Mouse (Mus musculus): ENCODE results near the gene Fubp3.
"Not testable (repeated sequence)": the region's sequence is repeated elsewhere in the genome, so short reads cannot be mapped to it uniquely, and the experiment has no call there.

Gene Fubp3

DNA sequence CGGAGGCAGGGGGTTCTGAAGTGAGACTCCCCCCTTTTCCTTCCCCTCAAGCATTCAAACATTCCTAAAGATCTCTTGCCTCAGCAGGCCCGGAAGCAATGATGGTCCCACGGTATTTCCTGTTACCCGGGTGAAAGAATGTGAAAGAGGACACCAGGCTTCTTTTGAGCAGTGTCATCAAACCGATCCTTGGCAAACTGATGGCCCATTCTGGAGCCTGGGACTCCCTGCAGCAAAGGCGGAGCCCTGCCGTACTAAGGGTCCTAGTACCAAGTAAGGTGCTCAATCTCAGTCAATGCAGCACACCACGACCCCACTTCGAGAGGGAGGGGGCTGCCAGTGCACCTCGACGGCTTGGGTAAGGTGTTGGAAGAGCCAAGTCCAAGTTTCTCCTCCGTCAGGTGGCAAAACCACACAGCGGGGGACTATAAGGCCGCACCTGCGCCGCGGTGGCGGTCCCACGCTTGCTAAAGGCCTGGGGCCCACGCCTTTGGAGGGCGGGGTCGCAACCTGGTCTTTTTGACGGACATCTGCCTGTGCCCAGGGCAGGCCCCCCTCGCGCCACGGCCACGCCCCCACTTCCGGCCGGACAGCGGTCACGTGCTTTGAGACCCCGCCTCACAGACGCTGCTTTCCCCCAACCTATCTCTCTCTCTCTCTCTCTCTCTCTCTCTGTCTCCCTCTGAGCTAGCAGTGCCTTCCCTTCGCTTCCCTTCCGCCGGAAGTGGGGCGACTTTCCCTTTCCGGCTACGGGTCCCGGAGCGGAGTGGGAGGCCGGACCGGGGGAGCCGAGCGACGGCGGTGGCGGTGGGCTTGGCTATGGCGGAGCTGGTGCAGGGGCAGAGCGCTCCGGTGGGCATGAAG, at the start of gene Fubp3:
Gene Fubp3 (plus strand): TSS at position 601 of the 864 bp plus-strand sequence.
- DNase-seq = peak; percentile 94 to 96

DNA sequence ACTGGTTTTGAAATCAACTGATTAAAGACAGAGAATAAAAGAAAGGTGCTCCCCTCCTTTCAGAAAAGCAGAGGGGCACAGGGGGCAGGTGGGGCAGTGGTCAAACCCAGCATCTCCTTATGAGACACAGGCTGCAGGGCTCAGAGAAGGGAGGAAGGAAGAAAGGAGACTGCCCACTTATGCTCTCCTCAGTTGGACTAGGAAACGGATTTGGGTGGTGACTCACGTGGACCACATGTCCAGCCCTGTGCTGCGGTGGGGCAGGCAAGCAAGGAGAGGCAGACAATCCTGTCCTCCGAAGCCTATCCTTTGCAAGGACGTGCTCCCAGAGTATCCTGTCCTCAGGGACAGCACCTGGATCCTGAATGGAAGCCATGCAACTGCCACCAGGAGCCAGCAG, 47.8 kb upstream of the Fubp3 start:
- no peak for DNase-seq

DNA sequence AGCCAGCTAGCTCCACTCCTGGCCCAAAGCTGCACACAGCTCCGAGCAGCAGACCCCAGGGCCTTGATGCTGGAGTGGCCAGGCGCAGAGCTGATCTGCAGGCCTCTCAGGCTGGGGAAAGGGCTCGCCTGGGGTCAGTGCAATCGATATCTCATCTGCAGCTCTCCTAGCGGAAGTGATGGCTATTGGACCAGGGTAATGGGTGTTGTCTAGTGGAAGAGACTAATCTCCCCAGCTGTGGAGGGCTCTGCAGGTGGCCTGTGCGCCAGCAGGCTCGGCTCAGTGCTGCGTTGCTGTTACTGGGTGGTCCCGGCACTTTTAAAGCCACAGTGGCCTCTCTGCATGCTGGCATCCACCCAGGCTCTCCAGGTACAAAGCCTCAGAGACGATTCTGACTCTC, 46.7 kb upstream of the Fubp3 start:
- DNase-seq = no peak

DNA sequence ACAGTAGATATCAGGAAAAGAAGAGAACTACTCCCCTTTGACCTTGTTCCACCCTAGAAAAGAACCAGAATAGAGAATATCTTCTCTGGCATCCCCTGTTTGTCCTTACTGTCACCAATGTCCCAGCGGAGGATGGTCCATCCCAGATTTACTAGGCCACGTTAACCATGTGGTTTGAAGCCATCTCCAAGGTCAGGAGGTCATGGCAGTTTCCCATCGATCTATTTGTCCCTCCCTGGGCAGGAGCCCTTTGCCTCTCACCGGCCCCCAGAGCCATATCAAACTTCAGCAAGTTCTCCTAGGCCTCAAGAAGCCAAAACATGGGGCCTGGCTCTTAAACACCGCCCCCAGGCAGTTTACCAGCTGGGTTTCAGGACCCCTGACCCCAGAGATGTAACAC, 42.2 kb upstream of the Fubp3 start:
- no peak for DNase-seq

DNA sequence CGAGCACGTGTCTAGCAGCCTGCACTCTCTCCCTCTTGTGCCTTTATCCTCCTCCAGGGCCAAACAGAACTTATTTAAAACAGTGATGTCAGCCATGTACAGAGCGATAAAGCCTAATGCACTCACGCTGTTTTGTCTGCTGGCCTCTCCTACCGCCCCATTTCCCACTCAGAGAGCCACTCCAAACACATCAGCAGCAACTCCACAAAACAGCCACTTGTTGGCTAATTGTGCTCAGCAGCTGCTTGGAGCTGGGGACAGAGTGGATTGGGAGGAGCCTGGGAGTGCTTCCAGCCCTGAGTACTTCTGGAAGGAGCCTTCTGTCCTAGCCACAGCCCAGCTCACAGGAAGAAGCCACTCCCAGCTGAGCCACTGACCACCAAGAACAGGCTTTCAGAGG, 35.4 kb upstream of the Fubp3 start:
- DNase-seq = no peak

DNA sequence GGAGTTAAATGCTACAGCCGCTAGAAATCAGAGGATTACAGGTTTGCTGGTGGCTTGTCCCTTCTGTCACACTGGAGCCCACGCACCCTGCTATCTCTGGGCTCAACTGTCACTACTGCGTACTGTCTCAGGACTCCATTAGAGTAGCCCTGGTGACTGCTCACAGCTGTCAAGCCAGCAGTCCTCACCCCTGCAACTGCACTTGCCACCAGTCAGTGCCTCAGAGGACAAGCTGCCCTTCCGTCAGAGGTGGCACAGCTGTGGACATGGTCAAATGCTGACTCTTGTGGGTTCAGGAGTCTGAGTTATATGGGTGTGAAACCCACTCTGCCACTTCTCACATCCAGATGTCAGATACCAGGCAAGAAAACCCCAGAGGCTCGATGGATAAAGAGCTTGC, 33.7 kb upstream of the Fubp3 start:
- no peak for DNase-seq

DNA sequence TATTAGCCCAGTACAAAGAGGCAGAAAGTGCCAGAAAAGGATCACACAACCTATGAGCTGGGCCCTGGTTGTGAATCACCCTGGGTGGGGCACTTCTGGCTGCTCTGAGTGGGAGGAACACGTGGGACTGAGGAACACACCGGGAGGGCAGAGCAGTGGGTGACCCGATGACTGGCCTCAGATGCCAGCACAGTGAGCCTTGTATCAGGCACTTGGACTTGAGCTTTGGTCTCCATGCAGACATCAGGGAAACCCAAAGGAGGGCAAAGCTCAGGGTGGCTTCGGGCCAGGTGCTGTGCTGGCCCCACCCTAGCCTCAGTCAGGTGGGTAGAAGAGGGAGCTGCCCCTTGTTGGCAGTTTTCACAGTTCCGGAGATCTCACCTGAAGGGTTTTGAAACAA, 30.9 kb upstream of the Fubp3 start:
- DNase-seq = no peak

DNA sequence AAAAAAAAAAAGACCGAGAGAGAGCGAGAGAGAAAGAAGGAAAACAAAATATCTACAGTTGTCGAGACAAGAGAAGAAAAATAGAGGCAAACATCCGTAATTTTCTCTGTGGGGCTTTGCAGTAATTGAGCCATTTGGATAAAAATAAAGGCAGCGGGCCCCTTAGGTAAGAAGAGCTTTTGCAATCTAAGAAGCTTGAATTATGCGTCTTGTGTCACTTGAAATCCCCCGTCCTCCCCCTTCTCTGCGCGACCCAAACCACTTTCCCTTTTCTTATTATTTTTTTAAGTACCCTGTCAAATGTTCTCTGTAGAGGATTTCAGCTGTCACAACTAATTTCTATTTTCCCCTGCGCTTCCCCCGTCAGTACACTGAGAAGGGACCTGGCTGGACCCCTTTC, 24.7 kb upstream of the Fubp3 start:
- no peak for DNase-seq

DNA sequence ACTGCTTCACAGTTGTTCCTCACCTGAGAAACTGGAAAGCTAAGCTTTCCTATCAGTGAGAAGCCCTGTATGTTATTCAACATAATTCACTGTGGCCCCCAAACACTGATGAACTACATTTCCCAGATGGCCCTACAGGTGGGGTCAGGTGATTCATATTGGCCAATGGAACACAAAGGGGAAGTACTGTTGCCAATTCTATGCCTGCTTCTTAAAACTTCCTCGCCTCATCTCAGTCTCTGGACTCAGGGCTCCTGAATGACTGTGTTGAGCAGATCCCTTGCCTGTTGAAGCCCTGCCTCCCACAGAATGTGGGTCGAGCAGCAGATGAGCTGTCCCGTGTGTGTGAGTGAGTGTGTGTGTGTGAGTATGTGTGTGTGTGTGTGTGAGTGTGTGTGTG, 21.9 kb upstream of the Fubp3 start:
- DNase-seq = no peak

DNA sequence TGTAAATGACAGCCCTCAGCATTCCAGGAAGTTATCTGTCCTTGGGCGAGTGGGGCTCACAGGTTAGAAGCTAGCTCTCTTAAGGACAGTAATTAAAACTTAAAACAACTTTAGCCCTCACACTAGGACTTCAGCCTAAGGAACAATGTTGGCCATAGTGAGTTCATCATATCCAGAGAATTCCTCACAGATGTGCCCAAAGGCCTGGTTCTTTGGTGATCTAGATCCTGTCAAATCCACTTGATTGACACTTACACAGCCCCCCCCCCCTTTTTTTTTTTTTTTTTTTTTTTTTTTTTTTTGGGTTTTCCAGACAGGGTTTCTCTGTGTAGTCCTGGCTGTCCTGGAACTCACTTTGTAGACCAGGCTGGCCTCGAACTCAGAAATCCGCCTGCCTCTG, 21.1 kb upstream of the Fubp3 start:
- not testable (repeated sequence) for DNase-seq

DNA sequence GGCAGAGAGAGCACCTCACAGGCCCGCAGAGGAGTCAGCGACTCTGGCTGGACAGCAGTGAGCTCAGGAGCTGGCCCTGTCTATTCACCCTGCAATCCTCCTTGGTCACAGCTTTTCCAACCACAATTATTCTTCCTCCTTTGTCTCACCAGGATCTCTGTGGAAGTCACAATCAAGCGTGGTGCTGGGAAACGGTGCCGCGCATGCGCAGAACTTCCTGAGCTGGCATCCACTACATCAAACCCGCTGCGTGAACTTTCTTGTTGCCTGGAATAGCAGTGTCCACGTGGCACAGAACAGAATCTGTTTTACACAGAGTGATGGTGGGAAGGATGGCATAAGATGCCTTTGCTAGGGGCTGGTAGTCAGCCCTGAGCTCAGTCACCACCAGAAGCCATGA, 20.5 kb upstream of the Fubp3 start:
- no peak for DNase-seq

DNA sequence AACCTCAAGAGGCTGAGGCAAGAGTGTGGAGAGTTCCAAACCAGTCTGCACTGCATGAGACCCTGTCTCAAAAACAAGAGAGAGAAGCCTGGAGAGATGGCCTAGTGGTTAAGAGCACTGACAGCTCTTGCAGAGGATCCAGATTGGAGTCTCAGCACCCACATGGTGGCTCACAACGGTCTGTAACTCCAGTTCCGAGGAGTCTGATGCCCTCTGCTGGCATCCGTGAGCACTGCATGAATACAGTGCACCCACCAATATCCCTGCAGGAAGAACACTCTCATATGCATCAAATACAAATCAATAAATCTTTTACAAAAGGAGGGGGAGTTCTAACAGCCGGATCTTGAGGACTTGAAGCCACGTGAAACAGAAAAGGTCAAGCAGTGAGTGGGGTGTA, 17.8 kb upstream of the Fubp3 start:
- DNase-seq = no peak

DNA sequence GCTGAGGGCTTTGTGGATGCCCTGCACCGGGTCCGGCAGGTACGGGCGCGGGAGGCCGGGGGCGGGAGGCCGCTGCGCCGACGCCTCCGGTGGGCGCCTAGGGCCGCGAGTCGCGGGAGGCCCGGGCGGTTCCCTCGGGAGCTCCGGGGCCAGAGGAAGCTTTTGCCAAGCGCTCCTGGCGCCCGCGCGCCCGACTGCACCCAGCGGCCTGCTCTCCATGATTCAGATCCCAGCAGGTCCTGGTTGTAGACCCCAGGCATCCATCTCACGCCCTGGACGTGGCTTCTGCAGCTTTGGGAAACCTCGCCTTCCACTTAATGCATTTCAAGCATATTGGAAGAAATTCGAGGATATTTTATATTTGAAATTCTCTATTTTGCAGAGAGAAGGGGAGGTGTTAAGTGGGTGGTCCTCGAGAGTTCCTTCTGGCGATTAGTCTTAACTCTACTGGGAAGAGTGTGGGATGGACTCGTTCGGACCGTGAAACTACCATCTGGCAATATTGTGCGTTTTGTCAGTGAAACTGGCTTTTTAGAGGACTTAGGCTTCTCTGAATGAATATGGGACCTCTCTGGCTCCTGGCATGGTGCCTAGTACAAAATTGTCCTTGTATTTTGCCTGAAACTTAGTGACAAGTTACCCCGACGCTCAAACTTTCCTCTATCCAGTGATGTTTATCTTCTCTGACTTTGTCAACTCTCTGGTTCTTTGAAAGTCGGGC, 624 bp downstream of the Fubp3 start:
- DNase-seq = peak; percentile 35 to 48

DNA sequence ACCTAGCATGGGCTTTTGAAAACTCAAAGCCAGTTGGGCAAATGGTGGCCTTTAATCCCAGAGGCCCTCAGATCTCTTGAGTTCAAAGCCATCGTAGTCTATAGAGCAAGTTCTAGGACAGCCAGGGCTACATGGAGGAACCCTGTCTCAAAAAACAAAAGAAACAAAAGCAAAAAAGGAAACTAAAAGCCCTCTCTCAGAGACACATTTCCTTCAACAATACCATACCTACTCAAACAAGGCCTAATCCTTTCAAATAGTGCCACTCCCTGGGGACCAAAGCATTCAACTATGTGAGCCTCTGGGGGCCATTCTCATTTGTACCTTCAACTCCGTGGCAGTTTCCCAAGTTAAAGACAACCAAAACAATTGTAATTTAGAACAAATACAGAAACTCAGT, 9.2 kb downstream of the Fubp3 start:
- DNase-seq = no peak

DNA sequence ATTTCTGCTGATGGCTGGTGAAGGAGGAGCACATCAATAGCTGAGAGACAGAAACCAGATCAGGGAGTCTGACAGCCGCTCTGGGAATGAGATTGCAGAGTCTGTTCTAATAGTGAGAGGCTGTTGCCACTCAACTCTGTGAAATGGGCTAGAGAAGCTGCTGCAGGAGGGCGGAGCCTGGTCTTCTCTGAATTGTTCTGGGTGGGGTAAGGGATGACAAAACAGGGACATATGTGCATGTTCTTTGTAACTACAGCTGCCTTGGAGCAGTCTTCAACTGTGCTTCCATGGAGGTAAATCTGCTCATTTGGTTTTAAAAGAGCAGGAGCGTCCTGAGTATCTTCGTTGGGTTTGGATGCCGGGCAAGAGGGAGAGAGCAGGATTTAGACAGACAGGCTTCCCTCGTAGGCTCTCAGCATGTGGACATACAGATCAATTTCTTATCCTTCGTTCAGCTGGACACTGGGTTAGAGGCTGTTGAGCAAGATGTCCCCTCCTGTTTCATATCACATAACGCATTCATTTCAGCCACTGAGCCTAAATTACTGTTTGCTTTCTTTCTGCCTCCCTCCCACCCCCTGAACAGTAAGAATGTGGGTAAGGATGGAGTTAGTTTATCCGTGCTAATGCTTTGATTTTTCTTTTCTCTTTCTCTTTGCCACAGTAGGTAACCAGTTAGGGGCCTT, 19.5 kb downstream of the Fubp3 start:
- no peak for DNase-seq

DNA sequence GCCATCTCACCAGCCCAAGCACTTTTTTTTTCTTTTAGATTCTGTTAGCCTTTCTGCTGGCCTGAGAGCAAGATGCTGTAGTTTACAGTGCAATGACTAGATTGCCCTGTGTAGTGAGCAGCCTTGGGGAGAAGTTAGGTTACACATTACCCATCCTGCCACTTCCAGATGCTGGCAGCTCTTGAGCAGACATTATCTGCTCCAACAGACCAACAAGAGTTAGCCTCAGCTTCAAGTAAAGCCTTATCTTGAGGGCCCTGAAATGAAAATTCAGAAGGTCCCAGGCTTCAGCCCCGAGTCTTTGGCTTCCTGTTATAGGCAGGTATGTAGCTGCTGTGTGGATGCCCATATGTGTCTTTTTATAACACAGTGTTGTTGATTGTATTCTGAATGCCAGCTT, 35.1 kb downstream of the Fubp3 start:
- DNase-seq = no peak

DNA sequence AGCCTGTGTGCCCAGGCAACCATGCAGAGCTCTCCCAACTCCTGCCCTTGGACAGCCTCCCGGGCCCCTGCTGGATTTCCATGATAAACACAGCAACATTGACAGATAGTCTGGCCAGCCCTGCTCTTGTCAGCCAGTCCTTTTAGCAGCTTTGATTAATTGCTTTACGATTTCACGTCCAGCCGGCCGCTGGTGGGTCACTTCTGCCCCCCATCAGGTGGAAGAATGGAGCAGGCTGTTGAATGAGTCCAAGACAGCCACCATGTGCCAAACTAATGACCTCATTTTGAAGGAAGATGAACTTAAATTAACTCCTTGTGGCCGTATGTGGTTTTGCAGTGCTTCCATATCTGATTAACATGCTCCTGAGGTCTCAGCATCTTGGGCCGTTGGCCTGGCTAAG, 37.4 kb downstream of the Fubp3 start:
- DNase-seq = peak; percentile 65 to 76

DNA sequence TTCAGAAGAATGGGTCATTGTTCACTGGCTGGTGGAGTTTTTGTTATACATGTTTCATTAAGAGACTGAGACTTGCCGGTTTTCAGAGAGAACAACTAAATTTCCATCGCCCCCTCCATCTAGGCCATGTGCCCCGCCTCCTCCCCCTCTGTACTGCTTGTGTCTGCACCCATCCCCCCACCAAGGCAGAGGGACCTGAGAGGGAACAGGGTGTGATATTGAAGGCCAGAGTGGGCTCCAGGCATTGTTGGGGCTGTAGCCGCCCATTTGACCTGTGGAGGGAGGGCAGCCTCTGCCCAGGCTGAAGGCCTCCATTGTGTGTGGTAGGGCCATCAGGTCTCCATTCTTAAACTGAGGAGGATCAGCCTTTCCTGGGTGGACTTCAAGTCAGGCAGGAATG, 38.5 kb downstream of the Fubp3 start:
- DNase-seq = no peak

DNA sequence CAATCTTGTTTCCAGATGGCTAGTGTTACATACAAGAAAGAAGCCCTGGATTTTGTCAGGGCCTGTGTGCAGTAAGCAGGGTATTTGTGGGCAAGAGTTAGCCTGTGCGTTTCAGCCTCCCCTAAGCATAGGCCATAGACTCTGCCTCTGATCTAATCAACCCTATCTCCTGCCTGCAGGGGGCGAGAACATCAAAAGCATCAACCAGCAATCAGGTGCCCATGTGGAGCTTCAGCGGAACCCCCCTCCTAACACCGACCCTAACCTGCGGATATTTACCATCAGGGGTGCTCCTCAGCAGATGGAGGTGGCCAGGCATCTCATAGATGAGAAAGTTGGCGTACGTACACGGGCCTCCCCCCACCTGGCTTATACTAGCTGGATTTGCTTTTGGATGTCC, 38.9 kb downstream of the Fubp3 start:
- peak in 1 of 2 experiments; percentile 29 for DNase-seq

DNA sequence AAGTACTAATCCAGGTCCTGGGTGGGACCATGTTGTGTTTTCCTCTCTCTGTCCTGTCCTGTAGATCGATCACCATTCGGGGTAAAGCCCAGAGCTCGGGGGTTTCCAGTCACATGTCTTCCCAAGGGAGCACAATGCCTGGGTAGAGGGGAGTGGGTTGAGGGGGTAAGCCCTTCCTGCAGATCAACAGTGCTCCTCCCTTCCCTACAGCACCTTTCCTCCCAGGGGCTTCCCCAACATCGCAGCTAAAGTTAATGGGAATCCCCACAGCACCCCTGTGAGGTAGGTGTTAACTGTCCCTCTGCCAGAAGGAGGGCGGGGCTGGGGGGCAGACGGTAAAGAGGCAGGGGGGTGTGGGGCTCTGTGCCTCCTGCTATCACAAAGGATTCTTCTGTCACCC, 40.2 kb downstream of the Fubp3 start:
- DNase-seq = no peak

DNA sequence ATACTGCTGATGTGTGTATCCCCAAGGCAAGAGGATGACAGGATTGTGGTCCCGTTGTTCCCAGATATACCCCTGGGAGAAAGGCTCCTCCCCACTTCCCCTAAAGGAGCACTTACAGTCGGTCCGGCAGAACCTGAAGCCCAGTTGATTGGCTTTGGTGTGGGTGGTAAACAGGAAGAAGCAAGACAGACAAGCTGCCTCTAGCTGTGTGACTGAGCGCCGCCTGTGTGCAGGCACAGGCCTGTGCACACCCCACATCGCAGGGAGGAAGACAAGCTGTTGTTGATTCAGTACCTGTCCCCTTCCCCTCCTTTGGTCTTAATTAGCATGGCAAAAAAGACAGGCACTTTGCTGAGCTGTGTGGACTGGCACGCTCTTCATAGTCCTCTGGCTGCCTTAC, 41.3 kb downstream of the Fubp3 start:
- DNase-seq = no peak

DNA sequence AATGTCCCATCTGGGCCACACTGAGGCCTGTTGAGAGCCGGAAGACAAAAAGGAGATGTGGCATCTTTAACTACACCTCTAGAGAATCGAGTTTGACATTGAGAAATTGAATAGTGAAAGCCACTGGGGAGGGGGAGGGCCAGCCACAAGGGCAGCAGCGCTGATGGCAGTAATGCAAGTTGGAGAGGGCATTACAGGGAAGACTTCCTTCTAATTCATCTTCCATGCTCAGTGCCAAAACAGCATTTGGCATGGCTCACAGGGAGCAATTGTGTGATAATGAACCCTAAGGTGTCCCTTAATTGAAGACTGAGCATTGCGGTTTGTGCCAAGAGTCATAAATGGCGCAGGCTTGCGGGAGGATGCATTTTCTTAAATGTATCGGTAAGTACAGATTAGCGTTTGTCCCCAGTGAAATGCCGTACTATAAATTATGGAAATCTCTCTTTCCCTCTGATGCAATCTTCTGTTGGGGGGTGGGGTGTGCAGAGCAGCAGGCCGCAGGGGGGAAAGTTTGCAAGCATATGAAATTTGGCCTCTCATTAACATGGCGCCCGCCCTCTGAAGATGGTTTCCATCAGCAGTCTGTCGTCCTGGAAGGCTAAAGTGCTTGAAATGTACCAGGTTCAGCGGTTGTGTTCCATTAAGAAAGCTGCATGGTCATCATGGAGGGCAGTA, 46.2 kb downstream of the Fubp3 start:
- DNase-seq = peak; percentile 55 to 71

DNA sequence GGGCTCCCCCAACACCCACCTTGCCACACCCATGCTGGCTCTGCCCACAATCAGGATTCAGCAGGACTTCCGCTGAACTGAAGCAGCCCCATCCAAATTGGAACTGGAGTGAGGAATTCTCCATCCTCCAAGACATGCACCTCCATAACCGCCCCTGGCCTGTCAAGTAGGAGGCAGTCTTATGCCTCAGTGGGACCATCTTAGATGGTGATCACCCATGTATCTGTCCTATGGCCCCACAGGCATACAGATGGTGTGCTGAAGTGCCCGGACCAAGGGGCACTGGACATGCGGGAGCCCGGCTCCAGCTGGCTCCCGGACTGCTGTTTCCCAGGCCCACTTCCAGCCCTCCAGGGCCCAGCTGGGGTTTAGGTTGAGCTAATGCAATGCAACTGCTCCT, 46.8 kb downstream of the Fubp3 start:
- DNase-seq = no peak

Measured in cerebellum, postnatal 10 days (tissue).